Mouse (Mus musculus) kidney, adult 11 months (tissue): ENCODE measurements at regions not wholly inside any gene's neighbourhood (a gene's known extent, or its start where the extent isn't known, plus 50 kb on each side); places are given as distances from the start of the nearest gene placed in this dataset.

Source experiments
- DNase-seq: peaks from one replicate; pipeline ENCODE4 v3.0.0; 2022

DNA sequence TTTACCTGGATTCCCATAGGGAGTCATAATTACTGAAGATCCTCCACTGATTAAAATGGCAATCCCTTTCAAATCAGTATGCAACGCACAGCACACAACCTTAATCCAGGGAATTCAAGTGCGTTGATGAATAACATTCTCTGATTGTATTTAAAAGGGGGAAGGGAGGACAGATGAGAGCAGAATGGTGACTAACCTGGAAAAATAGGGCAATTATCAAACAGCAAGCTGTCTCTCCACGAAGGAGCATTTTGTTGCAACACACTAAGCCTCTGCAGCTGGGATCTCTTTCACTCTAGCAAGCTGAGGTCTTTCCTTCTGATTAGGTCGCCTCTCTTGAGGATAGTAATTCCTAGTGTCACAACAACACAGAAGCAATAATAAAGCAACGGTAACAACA, 501.5 kb downstream of the Tusc1 start:
- no peak for DNase-seq

DNA sequence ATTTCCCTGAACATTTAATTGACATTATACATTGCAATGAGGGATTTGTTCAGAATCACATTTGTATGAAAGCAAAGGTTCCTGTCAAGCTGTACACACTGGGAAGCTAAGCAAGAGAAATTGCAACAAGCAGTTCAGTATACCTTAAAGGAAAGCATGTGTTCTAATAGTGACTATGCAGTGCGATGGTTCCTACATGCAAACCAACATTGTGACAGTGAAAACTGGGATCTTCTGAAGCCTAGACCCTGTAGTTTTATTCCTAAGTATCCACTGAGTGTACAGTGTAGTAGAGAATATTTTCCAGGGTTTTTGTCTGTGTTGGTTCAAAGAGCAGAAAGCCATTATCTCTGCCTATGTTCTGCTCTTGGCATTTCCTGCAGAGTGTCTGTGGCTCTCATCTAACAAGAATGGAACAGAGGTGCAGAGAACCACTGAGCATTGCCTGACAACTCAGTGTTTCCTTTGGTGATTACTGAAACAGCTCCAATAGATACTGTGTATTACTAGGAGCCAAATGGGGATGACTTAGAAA, 504.1 kb downstream of the Tusc1 start:
- no peak for DNase-seq

DNA sequence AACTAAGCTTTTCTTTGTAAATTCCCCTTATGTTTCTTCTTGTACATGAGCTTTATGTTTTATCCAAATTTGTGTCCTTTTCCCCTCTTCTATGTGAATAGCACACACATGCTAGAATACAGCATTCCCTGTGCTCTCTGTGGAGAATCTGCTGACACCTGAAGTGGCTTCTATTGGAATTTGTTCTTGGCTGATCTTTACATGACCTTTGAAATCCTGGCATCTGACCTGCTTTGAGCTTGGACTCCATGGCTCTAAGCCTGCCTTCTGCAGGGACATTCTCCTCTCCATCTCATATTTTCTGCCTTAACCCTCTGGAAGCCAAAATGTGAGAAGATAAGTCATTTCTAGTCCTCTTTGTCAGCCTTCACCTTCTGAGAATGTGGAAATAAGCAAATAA, 507.5 kb downstream of the Tusc1 start:
- DNase-seq: peak; percentile 75

DNA sequence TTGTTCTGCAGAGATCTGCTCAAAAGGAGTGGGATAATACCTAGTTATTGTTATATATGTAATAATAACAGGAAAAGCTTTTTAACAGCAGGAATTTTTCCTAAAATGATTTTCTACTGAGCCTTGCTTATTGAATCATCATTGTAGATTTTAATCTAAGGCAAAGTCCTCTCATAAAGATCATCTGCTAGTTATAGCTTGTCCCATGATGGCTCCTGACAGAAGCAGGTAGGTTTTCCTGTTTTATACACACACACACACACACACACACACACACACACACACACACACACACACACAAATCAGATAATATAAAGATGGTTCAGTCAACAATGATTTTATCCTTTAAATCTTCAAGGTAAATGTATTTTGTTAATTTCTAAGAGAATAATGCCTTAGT, 507.9 kb downstream of the Tusc1 start:
- DNase-seq: no peak

DNA sequence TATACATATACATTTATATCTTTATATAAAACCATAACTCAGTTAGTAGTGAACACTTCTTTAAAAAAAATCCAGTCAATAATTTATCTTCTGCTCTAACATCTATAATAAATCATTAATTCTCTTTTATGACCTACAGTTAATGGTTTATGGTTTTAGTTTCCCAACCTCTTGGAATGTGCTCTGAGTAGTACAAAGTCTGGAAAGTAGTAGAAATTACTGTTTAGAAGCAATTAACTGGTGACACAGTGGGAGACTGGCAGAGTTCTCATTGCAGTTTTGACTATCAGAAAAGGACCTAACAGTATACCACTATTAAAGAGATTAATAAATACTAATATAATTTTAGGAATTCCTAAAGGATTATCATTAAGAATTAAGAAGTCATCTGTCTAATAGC, 508.3 kb downstream of the Tusc1 start:
- DNase-seq: peak; percentile 19

DNA sequence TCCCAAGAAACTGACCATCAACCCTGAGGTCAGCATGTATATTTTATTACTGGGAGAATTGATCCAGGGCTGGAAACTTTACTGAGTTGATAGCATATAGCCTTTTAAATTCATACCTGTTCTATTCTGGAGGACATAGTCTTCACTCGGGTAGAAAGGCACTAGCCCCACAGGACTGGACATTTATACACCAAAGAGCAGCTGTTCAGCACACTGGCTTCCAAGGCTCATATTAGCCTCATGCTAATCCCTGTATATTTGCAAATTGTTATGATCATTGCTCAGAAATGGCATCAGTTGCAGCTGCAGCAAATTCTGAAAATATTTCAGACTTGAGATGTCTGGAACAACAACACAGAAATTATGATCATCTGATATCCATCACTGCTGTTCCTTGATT, 547.2 kb downstream of the Tusc1 start:
- DNase-seq: no peak

DNA sequence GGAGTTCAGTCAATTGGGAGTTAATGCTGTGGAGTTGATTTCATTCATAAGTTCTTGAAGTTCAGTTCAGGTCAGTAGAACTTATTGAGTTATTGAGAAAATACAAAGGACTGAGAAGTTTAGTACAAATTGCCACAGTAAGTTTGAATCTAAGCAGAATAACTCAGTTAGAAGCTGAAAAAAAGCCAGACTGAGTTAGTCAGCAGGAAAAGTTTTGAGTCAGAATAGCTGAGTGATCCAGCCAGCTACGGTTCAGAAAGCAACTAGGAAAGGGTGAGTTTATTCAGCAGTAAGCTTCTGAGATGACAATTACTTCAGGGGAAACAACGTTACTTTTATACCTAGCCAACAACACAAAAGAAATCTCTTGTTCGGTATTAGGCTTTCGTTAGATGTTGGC, 557.2 kb downstream of the Tusc1 start:
- DNase-seq: no peak

DNA sequence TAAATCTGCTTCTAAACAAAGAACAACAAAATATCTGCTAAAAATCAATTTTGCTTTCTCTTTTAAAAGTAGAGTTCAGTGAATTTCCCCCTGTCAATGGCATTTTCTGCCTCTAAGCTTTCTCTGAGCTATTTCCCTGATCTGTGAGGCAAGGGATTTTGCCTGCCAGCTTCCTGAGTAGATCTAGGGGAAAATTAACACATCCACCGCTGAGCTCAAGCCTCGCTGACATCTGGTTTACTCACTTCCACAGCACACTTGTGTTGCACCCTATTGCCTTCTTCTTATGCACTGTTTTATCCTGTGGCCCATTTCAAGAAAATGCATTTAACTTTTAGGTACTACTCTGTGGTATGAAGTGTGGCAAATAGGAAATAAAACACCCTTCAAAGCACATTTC, 556.5 kb upstream of the Gm12666 start:
- no peak for DNase-seq

DNA sequence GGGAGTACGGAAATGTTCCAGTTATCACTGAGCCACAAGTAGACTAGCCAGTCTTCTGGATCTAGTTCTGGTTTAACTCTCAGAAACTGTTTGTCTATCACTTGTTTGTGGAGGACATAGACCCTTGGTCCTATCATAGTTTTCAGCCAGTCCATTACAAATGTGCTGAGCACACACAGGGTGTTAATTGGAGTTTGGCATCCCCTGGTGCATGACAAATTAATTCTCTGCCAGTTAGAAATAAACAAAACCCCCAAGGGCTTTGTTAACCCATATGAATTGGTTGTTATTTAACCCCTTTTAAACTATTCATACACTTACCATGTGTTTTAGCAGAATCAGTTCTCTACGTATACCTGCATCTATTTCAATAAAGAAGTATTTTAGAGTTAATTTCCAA, 554.7 kb upstream of the Gm12666 start:
- DNase-seq: peak; percentile 8

DNA sequence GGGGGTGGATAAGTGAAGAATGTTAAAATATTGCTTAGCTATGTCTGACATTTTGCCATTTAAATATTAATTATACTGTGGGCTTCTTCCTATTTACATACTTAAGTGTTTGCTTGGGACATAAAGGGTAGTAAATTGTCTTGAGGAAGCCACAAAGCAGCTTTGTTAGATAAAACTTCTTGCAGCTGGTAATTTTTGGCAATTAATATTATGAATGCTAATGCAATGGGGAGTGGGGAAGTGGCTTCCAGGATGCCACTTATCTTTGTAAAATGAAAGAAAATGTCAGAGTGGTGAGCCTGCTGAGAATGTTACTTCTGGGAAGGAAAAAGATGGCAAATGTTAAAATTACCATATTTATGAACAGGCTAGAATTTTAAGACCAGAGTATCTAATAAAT, 511.2 kb upstream of the Gm12666 start:
- no peak for DNase-seq
